Mouse (Mus musculus) embryonic facial prominence, embryonic 10.5 days (tissue): ENCODE measurements at regions not wholly inside any gene's neighbourhood (a gene's known extent, or its start where the extent isn't known, plus 50 kb on each side); places are given as distances from the start of the nearest gene placed in this dataset.

Experiments
- DNase-seq: peaks from one replicate; pipeline ENCODE4 v3.0.0-alpha.2; 2017; ENCODE audit warnings: low spot score
- H3K27ac ChIP-seq: fragments of 300-500 bp; sonication (generic); replicated peaks from 2 replicates; pipeline ENCODE4 v1.5.1; 2016; ENCODE audit warnings: mild to moderate bottlenecking
- H3K27me3 ChIP-seq: fragments of 300-500 bp; sonication (generic); replicated peaks from 2 replicates; pipeline ENCODE4 v1.6.1; 2016; ENCODE audit warnings: low read depth, mild to moderate bottlenecking; ENCODE audit not compliant: poor library complexity, severe bottlenecking
- H3K36me3 ChIP-seq: fragments of 300-500 bp; sonication (generic); replicated peaks from 2 replicates; pipeline ENCODE4 v1.6.1; 2016; ENCODE audit warnings: mild to moderate bottlenecking, moderate library complexity
- H3K4me1 ChIP-seq: fragments of 300-500 bp; sonication (generic); 2 replicates; pipeline ENCODE4 v1.6.1; 2016
- H3K4me3 ChIP-seq: fragments of 300-500 bp; sonication (generic); 2 replicates; pipeline ENCODE4 v1.5.1; 2016; ENCODE audit warnings: mild to moderate bottlenecking, moderate library complexity
- H3K9me3 ChIP-seq: fragments of 300-500 bp; sonication (generic); 2 replicates; pipeline ENCODE4 v1.6.1; 2016; ENCODE audit warnings: mild to moderate bottlenecking
- WGBS: fragments of 180-500 bp; shearing (Covaris S2); methylation state at CpG from one replicate; pipeline ENCODE4 v1.1.7; 2016; 5-methylcytosine and 5-hydroxymethylcytosine counted together

DNA sequence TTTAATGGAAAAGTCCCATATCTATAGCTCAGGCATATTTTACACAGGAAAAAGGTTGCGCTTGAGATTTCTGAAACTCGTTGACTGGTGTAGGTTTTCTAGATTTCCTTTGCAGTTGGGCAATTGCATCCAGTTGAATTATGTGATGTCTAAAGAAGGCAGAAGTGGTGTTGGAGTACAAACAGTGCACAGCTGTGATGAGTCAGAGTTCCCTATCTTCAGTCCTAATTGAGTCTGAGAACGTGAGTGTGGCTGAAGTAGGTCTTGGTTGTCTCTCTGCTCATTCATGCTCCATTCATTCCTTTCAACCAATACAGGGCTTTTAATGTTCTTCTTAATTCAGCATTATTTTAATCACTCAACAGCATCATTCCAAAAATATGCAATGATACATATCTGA, 142.9 kb upstream of the Dpyd start:
- DNase-seq = no peak
- Histone ChIP-seq H3K9me3 (no peaks in the 10 kb centered on the region), H3K27ac (no peak overlapping the region), H3K36me3 (no peaks in the 10 kb centered on the region), H3K4me3 (no peak overlapping the region), H3K27me3 (no peaks in the 10 kb centered on the region), H3K4me1 (no peaks in the 10 kb centered on the region)
- WGBS = 85% methylated on average over 3 of the region's 3 CpGs

DNA sequence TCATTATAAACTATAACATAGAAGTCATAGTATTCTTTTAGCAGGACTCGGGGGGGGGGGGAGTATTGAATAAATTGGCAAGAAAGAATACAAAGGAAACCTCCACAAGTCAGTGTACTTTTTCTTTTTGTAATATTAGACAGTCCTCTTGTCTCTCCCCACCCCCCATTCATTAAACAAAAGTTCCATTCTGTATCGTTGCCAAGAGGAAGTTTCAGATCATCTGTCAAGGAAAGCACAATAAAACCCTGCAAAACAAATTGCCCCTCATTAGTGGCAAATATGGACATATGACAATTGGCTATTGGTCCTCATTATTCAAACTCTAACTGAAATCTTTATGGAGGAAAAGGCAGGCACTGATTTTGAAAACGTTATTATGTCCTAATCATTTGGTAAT, 140.2 kb upstream of the Dpyd start:
- Histone ChIP-seq H3K4me3 (no peak overlapping the region), H3K9me3 (no peaks in the 10 kb centered on the region), H3K27ac (no peak overlapping the region), H3K4me1 (peaks cover 8% of the 10 kb centered on the region), H3K36me3 (no peaks in the 10 kb centered on the region), H3K27me3 (peaks cover 14% of the 10 kb centered on the region; the same call in 1 of the 2 replicates)
- DNase-seq = no peak
- 56% methylated on average over 3 of the region's 3 CpGs for WGBS

DNA sequence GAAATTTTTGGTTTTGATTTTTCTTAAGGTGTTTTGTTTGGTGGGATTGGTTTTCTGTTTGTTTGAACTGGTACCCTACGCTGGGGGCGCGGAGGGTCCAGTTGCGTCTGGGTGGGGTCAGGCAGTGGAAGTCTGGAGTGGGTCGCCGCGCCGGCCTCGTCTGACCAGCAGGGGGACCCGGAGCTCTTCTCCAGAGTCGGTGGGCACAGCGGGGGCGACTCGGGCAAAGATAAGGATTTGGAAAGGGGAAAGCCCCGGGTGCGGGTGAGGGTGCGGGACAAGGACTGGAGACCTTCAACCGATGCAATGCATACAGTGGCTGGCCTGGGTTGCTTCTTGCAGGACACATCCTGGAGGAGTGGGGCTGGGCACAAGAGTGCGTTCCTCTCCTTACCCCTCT, 136.2 kb upstream of the Dpyd start:
- H3K9me3 ChIP-seq = no peaks in the 10 kb centered on the region
- H3K36me3 ChIP-seq = no peaks in the 10 kb centered on the region
- 0 out of 2 replicates have a peak overlapping the region, but pooled peaks have one; percentile 15 for H3K27ac ChIP-seq
- peak overlapping the region; percentile 53 for H3K4me3 ChIP-seq
- peak; percentile 77 for DNase-seq
- peaks cover 34% of the 10 kb centered on the region for H3K27me3 ChIP-seq
- 3% methylated on average over 19 of the region's 19 CpGs for WGBS
- H3K4me1 ChIP-seq = peaks cover 18% of the 10 kb centered on the region

DNA sequence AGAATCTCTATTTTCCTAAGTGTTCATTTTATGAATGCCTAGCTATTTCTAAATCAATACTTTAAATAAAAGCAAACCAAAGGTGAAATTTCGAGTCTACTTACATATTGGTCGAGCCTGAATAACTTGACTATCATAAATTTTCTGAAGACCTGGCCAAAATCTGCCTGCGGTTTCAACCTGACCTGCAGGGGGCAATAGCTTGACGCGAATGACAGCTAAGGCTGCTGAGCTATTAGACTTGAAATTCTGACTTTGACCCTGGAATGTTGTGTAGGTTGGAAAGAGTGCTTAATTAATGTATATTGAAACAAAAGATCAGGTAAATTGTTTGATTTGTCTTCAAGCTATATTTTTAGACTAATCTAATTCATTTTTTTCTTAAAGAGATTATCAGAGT, 133.4 kb upstream of the Dpyd start:
- peak; percentile 71 for DNase-seq
- WGBS = 8% methylated on average over 5 of the region's 5 CpGs
- Histone ChIP-seq H3K27ac (no peak overlapping the region), H3K4me1 (peaks cover 25% of the 10 kb centered on the region), H3K27me3 (peaks cover 62% of the 10 kb centered on the region), H3K9me3 (no peaks in the 10 kb centered on the region), H3K36me3 (no peaks in the 10 kb centered on the region), H3K4me3 (no peak overlapping the region)

DNA sequence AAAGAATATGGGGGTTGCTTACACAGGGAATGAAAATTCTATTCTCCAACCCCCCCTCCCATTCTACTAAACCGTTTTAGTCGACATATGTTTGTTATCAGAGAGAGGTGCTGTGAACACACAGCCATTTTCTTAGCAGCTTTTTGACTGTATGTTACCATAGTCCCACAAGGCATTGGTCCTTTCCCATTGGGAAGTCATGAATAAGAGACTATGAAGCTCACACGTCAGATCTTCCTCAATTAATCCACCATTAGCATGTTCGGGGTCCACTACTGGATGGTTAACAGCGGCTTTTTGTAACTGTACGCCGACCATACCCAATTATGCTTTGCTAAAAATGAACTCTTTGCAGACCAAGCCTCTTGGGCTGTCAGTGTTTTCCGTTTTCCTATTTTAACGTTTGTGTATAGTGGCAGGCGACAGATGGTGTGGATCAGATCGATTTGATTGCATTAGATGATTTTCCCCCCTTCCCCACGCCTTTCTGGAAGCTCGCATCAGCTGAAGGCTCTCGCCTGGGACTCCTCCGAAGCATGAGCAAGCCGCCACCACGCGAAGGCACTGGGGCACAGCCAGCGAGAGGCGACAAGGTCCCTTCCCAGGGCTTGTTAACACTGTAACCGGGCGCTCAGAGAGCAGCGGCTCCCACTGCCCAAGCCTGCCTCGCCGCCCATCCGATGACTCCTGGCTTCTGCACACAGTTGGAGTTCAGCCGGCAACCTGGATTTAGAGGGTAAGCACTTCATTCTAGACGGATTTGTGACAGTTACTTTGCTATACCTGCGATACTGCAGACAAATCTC, 131.9 kb upstream of the Dpyd start:
- DNase-seq = peak; percentile 54
- Histone ChIP-seq H3K4me1 (peaks cover 40% of the 10 kb centered on the region), H3K36me3 (no peaks in the 10 kb centered on the region), H3K9me3 (no peaks in the 10 kb centered on the region), H3K27me3 (peaks cover 77% of the 10 kb centered on the region), H3K27ac (peak overlapping the region; percentile 19; the same call in 1 of the 2 replicates), H3K4me3 (peak overlapping the region; percentile 51)
- WGBS = 8% methylated on average over 29 of the region's 29 CpGs

DNA sequence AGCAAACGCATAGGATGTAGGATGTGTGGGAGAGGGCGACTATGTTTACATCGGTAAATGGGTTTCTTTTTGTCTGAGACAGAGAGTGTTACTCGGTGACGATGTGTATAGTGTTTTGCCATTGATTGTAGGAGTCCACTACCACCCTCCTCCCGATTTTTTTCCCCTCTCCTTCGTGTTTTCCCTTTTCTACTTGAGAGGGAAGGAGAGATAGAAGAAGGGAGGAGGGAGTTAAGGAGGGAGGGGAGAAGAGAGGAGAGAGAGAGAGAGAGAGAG, 131.4 kb upstream of the Dpyd start:
- peaks cover 79% of the 10 kb centered on the region for H3K27me3 ChIP-seq
- WGBS = 4% methylated on average over 7 of the region's 7 CpGs
- peak overlapping the region; percentile 19; the same call in 1 of the 2 replicates for H3K27ac ChIP-seq
- no peaks in the 10 kb centered on the region for H3K9me3 ChIP-seq
- peaks cover 42% of the 10 kb centered on the region for H3K4me1 ChIP-seq
- no peaks in the 10 kb centered on the region for H3K36me3 ChIP-seq
- H3K4me3 ChIP-seq = peak overlapping the region; percentile 51
- no peak for DNase-seq

DNA sequence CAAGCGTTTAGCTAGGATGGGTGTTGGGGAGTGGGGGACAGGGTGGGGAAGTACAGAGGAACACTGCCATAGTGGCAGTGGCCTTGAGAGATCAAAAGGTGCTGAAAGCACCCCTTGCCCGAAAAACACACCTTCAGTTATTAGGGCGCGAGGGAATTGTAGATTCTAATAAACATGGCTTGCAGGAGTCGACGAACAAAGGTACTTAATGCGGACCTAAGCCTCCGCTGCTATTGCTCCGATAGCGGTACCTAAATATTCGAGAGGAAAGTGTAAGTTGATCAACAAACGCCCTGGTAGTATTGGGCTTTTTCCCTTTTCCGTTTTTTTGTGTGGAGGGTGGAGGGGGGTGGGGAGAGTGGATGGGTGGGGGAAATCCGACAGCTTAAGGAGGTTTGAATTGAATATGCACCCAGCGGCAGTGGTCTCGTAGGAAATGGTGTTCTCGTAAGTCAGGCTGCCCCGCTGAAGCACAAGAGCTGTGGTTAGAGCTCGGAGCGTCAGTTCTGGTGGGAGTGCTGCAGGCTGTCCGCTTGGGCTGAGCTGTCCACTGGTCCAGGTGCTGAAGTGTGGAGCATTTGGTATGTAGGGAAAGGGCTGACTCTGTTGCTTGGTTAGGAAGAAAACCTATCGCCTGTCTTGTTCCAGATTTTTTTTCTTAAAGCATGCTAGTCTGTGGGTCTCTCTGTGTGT, 130.8 kb upstream of the Dpyd start:
- 2% methylated on average over 22 of the region's 22 CpGs for WGBS
- peaks cover 80% of the 10 kb centered on the region for H3K27me3 ChIP-seq
- peak overlapping the region; percentile 51 for H3K4me3 ChIP-seq
- H3K27ac ChIP-seq = no peak overlapping the region
- peaks cover 36% of the 10 kb centered on the region for H3K4me1 ChIP-seq
- no peaks in the 10 kb centered on the region for H3K36me3 ChIP-seq
- peak; percentile 91 for DNase-seq
- no peaks in the 10 kb centered on the region for H3K9me3 ChIP-seq

DNA sequence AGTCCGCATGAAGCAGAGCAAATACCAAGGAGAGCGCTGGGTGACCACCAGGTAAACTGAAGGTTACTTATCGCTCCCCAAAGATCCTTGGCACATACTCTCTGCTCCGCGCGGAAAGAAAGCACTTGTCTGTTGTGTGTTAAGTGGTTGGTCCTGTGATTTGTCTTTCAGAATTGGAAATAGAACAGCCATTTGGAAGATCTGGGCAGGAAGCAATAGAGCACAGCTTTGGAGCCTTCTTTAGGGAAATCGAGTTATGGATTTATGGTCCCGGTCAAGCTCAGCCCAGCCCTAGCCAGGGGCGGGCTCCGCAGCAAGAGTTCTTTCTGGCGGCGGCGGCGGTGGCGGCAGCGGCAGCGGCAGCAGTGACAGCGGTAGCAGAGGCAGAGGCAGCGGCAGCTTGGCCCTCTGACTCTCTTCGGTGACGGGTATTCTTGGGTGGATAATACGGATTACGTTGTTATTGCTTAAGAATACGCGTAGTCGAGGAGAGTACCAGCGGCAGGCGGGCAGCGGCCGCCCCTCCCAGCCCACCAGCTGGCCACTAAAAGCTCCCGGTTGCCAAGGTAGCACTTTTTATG, 128.4 kb upstream of the Dpyd start:
- H3K4me3 ChIP-seq = peak overlapping the region; percentile 61
- WGBS = 1% methylated on average over 31 of the region's 31 CpGs
- H3K27me3 ChIP-seq = peaks cover 83% of the 10 kb centered on the region
- peaks cover 35% of the 10 kb centered on the region for H3K4me1 ChIP-seq
- H3K9me3 ChIP-seq = no peaks in the 10 kb centered on the region
- peak; percentile 63 for DNase-seq
- H3K27ac ChIP-seq = no peak overlapping the region
- no peaks in the 10 kb centered on the region for H3K36me3 ChIP-seq

DNA sequence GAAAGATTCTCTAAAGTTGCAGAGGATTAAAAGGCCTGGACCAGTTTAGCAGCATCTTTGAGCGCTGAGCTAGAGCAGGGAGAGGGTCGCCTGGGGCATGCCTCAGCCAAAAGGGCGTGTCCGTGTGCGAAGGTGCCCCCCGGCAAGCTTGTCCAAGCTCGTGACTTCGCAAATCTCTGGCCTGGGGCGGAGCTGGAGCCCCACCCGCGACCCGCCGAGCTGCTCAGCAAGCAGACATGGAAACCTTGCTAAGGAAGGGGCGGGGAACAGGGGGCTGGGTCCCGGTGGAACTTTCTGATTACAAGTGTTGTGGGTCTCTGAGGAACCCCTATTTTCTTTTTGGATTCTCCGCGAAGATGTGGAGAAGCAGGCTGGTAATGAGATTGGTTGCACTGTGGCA, 127.6 kb upstream of the Dpyd start:
- Histone ChIP-seq H3K27ac (no peak overlapping the region; the same call in 1 of the 2 replicates), H3K9me3 (no peaks in the 10 kb centered on the region), H3K4me3 (peak overlapping the region; percentile 61), H3K27me3 (peaks cover 80% of the 10 kb centered on the region), H3K36me3 (no peaks in the 10 kb centered on the region), H3K4me1 (peaks cover 35% of the 10 kb centered on the region)
- DNase-seq = peak; percentile 47
- WGBS = under 1% methylated on average over 17 of the region's 17 CpGs

DNA sequence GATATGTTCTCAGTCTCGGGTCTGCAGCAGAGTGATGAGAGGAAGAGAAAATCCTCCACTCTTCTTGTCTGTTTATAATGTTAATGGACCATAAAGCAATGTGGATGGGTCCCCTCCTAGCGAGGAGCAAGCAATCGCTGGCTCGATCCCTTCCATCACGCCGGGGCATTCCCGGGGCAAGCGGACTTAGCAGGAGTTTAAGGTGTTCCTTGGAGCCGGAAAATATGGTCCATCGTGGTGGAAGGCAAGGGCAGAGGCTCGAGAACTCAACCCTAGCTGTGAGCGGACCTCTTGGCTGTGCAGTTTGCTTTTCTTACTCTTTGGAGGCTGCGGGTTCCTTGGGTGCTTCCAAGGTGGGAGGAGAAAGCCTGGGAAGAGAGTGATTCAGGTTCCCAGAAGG, 127.1 kb upstream of the Dpyd start:
- Histone ChIP-seq H3K4me3 (peak overlapping the region; percentile 61), H3K27ac (no peak overlapping the region), H3K9me3 (no peaks in the 10 kb centered on the region), H3K27me3 (peaks cover 74% of the 10 kb centered on the region), H3K36me3 (no peaks in the 10 kb centered on the region), H3K4me1 (peaks cover 34% of the 10 kb centered on the region)
- DNase-seq = peak; percentile 18
- 1% methylated on average over 13 of the region's 13 CpGs for WGBS

DNA sequence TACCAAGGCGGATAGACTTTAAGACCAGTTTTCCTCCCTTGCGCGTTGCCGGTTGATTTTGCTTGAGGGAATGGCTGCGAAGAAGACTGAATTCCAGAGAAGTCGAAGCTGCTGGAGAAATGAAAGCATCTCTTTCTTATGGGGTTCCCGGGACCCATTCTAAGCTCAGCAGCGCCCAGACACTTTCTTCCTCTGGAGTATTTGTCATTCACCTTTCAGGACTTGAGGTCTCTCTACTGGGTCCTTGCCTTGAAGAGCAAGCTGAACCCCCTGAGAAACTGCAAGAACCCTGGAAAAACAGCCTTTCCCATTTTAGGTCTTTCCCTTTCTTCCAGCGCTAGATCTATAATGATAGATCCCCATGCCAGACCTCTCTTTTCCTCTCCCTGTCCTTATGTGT, 126.7 kb upstream of the Dpyd start:
- H3K27ac ChIP-seq = no peak overlapping the region
- no peaks in the 10 kb centered on the region for H3K36me3 ChIP-seq
- H3K27me3 ChIP-seq = peaks cover 70% of the 10 kb centered on the region
- no peak for DNase-seq
- 7% methylated on average over 9 of the region's 9 CpGs for WGBS
- no peaks in the 10 kb centered on the region for H3K9me3 ChIP-seq
- peaks cover 30% of the 10 kb centered on the region for H3K4me1 ChIP-seq
- peak overlapping the region; percentile 61 for H3K4me3 ChIP-seq

DNA sequence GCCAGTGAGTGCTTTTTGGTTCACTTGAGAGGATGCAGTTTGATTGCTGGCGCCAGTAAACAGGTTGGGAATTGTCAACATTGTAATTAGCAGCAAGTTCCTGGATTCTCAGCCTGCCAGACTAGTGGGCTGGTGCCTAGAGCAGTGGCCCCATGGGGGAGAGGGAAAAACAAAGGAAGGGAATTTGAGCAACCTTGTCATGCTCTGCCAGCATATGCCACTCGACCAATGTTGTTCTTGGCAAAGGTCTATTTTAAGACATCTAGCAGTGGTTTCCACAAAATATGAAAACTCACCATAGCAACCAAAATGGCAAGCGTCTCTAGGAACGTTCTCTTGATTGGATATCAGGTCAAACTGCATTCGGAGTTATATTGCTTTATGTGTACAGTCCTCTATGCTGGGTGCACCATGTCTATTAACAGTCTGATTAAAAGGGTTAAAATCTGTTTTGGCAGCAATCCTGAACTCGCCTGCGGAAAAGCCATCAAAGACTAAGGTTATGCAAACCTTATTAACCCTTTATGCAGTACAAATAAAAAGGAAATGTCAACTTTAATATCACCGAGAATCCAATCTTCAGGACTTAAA, 118.1 kb upstream of the Dpyd start:
- Histone ChIP-seq H3K36me3 (no peaks in the 10 kb centered on the region), H3K27ac (no peak overlapping the region), H3K4me1 (peaks cover 5% of the 10 kb centered on the region), H3K9me3 (no peaks in the 10 kb centered on the region), H3K4me3 (no peak overlapping the region), H3K27me3 (no peaks in the 10 kb centered on the region)
- WGBS = 53% methylated on average over 8 of the region's 8 CpGs
- no peak for DNase-seq
